Mouse (Mus musculus) cerebellum, postnatal 36 days (tissue): ENCODE data around the gene Use1.
"Not testable (repeated sequence)": the region's sequence is repeated elsewhere in the genome, so short reads cannot be mapped to it uniquely, and the experiment has no call there.

Source experiments
- DNase-seq, 2 experiments: peaks; one replicate each; pipeline ENCODE4 v3.0.0; 2021 to 2022; ENCODE audit warnings: mixed read lengths in 2 of 2

Gene Use1

GRCm38 (mm10) chr8:71366771-71367528 is at the start of gene Use1:
Gene Use1 (plus strand): TSS chr8:71366848.
- peak; percentile 84 to 90 for DNase-seq

- not testable (repeated sequence) for DNase-seq
These were observed 48.0 kb upstream of the Use1 start for GRCm38 (mm10) chr8:71318610-71319009.

- not testable (repeated sequence) for DNase-seq
These were observed 46.9 kb upstream of the Use1 start for GRCm38 (mm10) chr8:71319760-71320159.

- DNase-seq: no peak
These were observed 43.7 kb upstream of the Use1 start for GRCm38 (mm10) chr8:71322939-71323338.

GRCm38 (mm10) chr8:71324848-71325247 is 41.8 kb upstream of the Use1 start:
- DNase-seq: peak in 1 of 2 experiments; percentile 17

GRCm38 (mm10) chr8:71337834-71338233 is 28.8 kb upstream of the Use1 start:
- not testable (repeated sequence) for DNase-seq

- peak; percentile 28 to 34 for DNase-seq
These were observed 26.0 kb upstream of the Use1 start for GRCm38 (mm10) chr8:71340625-71341024.

- DNase-seq: no peak
These were observed 20.1 kb upstream of the Use1 start for GRCm38 (mm10) chr8:71346581-71346980.

- DNase-seq: no peak
These were observed 15.5 kb upstream of the Use1 start for GRCm38 (mm10) chr8:71351117-71351516.

GRCm38 (mm10) chr8:71351520-71351919 is 15.1 kb upstream of the Use1 start:
- DNase-seq: no peak

GRCm38 (mm10) chr8:71358026-71358425 is 8.6 kb upstream of the Use1 start:
- no peak for DNase-seq

GRCm38 (mm10) chr8:71367529-71368176 is 1.0 kb downstream of the Use1 start:
- DNase-seq: peak; percentile 16 to 31

GRCm38 (mm10) chr8:71368366-71368765 is 1.7 kb downstream of the Use1 start:
- no peak for DNase-seq

GRCm38 (mm10) chr8:71369040-71369718 is 2.5 kb downstream of the Use1 start:
- DNase-seq: no peak

- peak in 1 of 2 experiments; percentile 23 for DNase-seq
These were observed 4.1 kb downstream of the Use1 start for GRCm38 (mm10) chr8:71370711-71371235.

GRCm38 (mm10) chr8:71371236-71371848 is 4.7 kb downstream of the Use1 start, which contains the start of gene Ocel1:
Gene Ocel1 (plus strand): TSS chr8:71371298.
- peak; percentile 91 to 96 for DNase-seq

GRCm38 (mm10) chr8:71372427-71372826 is 5.8 kb downstream of the Use1 start:
- no peak for DNase-seq

- DNase-seq: no peak
These were observed 6.4 kb downstream of the Use1 start for GRCm38 (mm10) chr8:71373000-71373399.

- DNase-seq: no peak
These were observed 8.1 kb downstream of the Use1 start for GRCm38 (mm10) chr8:71374616-71375206.

- peak; percentile 70 to 76 for DNase-seq
These were observed 9.2 kb downstream of the Use1 start for GRCm38 (mm10) chr8:71375581-71376422.

- peak; percentile 20 to 36 for DNase-seq
These were observed 9.9 kb downstream of the Use1 start for GRCm38 (mm10) chr8:71376423-71377030.
